Mouse (Mus musculus) urinary bladder, postnatal 25 days (tissue): Measurements from ENCODE around the gene Ccdc3.
"Not testable (repeated sequence)": the region's sequence is repeated elsewhere in the genome, so short reads cannot be mapped to it uniquely, and the experiment has no call there.

ENCODE experiments used
- DNase-seq: peaks from one replicate; pipeline ENCODE4 v3.0.0; 2022; ENCODE audit warnings: low spot score

The Ccdc3 gene

GRCm38 (mm10) chr2:5214581-5214980 lies 77.0 kb downstream of the Ccdc3 start:
- no peak for DNase-seq

GRCm38 (mm10) chr2:5215252-5215815 lies 77.8 kb downstream of the Ccdc3 start:
- DNase-seq: no peak

- no peak for DNase-seq
Measured at GRCm38 (mm10) chr2:5219206-5219605, 81.6 kb downstream of the Ccdc3 start.

GRCm38 (mm10) chr2:5219847-5220375 lies 82.3 kb downstream of the Ccdc3 start:
- DNase-seq: no peak

GRCm38 (mm10) chr2:5222571-5222970 lies 85.0 kb downstream of the Ccdc3 start:
- DNase-seq: no peak

GRCm38 (mm10) chr2:5236846-5237482 lies 99.4 kb downstream of the Ccdc3 start:
- no peak for DNase-seq

GRCm38 (mm10) chr2:5237870-5238269 lies 100.3 kb downstream of the Ccdc3 start:
- DNase-seq: no peak

GRCm38 (mm10) chr2:5239492-5239891 lies 101.9 kb downstream of the Ccdc3 start:
- DNase-seq: no peak

- DNase-seq: peak; percentile 9
Measured at GRCm38 (mm10) chr2:5241469-5241897, 103.9 kb downstream of the Ccdc3 start.

- not testable (repeated sequence) for DNase-seq
Measured at GRCm38 (mm10) chr2:5249199-5249598, 111.6 kb downstream of the Ccdc3 start.

- DNase-seq: peak; percentile 35
Measured at GRCm38 (mm10) chr2:5249969-5250368, 112.4 kb downstream of the Ccdc3 start.

- no peak for DNase-seq
Measured at GRCm38 (mm10) chr2:5258250-5258649, 120.7 kb downstream of the Ccdc3 start.

- DNase-seq: no peak
Measured at GRCm38 (mm10) chr2:5262279-5262678, 124.7 kb downstream of the Ccdc3 start.

- no peak for DNase-seq
Measured at GRCm38 (mm10) chr2:5267980-5268379, 130.4 kb downstream of the Ccdc3 start.
